15 mouse cellular contexts compared by ENCODE assay signal in the genomic region with DNA sequence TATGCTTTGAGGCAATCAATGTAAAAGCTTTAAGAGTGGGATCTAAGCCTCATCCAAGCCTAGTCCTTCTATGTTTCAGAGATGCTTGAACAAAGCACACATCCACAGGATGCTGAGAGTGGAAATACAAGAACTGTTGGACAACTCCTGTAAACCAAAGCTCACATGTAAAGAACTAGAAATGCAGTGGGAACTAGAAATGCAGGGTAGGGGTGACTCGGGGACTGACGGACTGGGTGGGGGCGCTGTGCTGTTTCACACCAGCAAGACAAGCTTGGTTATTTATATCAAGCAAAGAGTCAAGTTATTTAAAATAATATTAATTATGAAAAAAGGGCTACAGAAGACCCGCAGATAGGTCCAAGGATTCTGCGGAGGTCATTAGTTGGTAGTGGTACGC.
DNase-seq lines count a peak whose midpoint lies in the region; ATAC-seq lines count a peak whose summit lies in the region.
"Had no signal": no experiment of that assay in that cellular context is flagged by ENCODE, and none has a peak within 500 bp of the region (broad histone marks: within the 10 kb centered on the region; RNA-seq: fewer than 3 reads in every experiment).

No protein-coding gene starts in this region.

- H3K9me3 ChIP-seq in lung, embryonic 15.5 days, result no peaks in the 10 kb centered on the region
- H3K9me3 ChIP-seq in limb, embryonic 10.5 days (replicated peaks), result no peaks in the 10 kb centered on the region
- H3K9me3 ChIP-seq in hindbrain, embryonic 13.5 days, result no peaks in the 10 kb centered on the region

- no peak overlapping the region for H3K9ac ChIP-seq in lung, embryonic 15.5 days
- H3K9ac ChIP-seq in hindbrain, embryonic 13.5 days, result no peak overlapping the region
- H3K9ac ChIP-seq: heart, embryonic 12.5 days had no signal

- peaks cover 25% of the 10 kb centered on the region for H3K4me1 ChIP-seq in lung, embryonic 15.5 days
- H3K4me1 ChIP-seq in limb, embryonic 10.5 days, result peaks cover 5% of the 10 kb centered on the region
- no peaks in the 10 kb centered on the region for H3K4me1 ChIP-seq in hindbrain, embryonic 13.5 days (replicated peaks)

- no peak for ATAC-seq in lung, embryonic 15.5 days (ENCODE audit: borderline replicate concordance, extremely low read depth, low FRiP score, low TSS enrichment)
- no peak for ATAC-seq in hindbrain, embryonic 13.5 days (ENCODE audit: low FRiP score)
- ATAC-seq: hindbrain, postnatal 0 days had no signal

- peak overlapping the region; percentile 27; the same call in 1 of the 2 replicates for H3K4me2 ChIP-seq in lung, embryonic 15.5 days
- no peak overlapping the region for H3K4me2 ChIP-seq in hindbrain, embryonic 13.5 days
- H3K4me2 ChIP-seq: heart, embryonic 12.5 days had no signal

- no peaks in the 10 kb centered on the region for H3K27me3 ChIP-seq in lung, embryonic 15.5 days
- H3K27me3 ChIP-seq in limb, embryonic 10.5 days (ENCODE audit: low read depth, poor library complexity, severe bottlenecking), result no peaks in the 10 kb centered on the region
- no peaks in the 10 kb centered on the region for H3K27me3 ChIP-seq in hindbrain, embryonic 13.5 days
- H3K27me3 ChIP-seq: heart, embryonic 12.5 days; megakaryocyte, embryonic 14.5 days had no signal

- H3K4me3 ChIP-seq in lung, embryonic 15.5 days, result no peak overlapping the region
- no peak overlapping the region for H3K4me3 ChIP-seq in limb, embryonic 10.5 days
- no peak overlapping the region for H3K4me3 ChIP-seq in hindbrain, embryonic 13.5 days
- H3K4me3 ChIP-seq: forebrain, embryonic 10.5 days; gastrocnemius, adult 2 months; heart, embryonic 12.5 days had no signal

- no peaks in the 10 kb centered on the region for H3K36me3 ChIP-seq in lung, embryonic 15.5 days
- no peaks in the 10 kb centered on the region for H3K36me3 ChIP-seq in limb, embryonic 10.5 days
- H3K36me3 ChIP-seq in hindbrain, embryonic 13.5 days, result no peaks in the 10 kb centered on the region
- H3K36me3 ChIP-seq: forebrain, embryonic 10.5 days; heart, embryonic 12.5 days had no signal

- WGBS in lung, embryonic 15.5 days, result 76% methylated on average over 6 of the region's 6 CpGs
- 98% methylated on average over 6 of the region's 6 CpGs for WGBS in limb, embryonic 10.5 days
- 96% methylated on average over 6 of the region's 6 CpGs for WGBS in hindbrain, embryonic 13.5 days

- peak overlapping the region; percentile 51 for H3K27ac ChIP-seq in lung, embryonic 15.5 days
- 0 out of 2 replicates have a peak overlapping the region, but pooled peaks have one; percentile 50 for H3K27ac ChIP-seq in limb, embryonic 10.5 days
- no peak overlapping the region for H3K27ac ChIP-seq in hindbrain, embryonic 13.5 days
- H3K27ac ChIP-seq: forebrain, embryonic 10.5 days; gastrocnemius, adult 2 months; hindbrain, postnatal 0 days had no signal

- no peak for DNase-seq in lung, postnatal 4 days
- DNase-seq in CD4-positive helper T cell, adult 2 months (ENCODE audit: low read depth, low spot score), result peak; percentile 59
- DNase-seq in CD4-positive, CD25-positive, alpha-beta regulatory T cell, adult 2 months (ENCODE audit: low read depth, low spot score), result peak; percentile 62
- no peak for DNase-seq in limb, embryonic 10.5 days (ENCODE audit: low spot score)
- DNase-seq in cerebellum, adult 11 months, result no peak
- DNase-seq: cerebellum, adult 18-20 months; cerebellum, postnatal 36 days; midbrain, embryonic 14.5 days had no signal

Comparison
In these comparisons a context has a peak if more than half of its experiments do, and no peak if none do; other contexts are left out.
1. DNase-seq: peak in CD4-positive helper T cell, adult 2 months (single experiment) and CD4-positive, CD25-positive, alpha-beta regulatory T cell, adult 2 months (single experiment); none in lung, postnatal 4 days (0 of 2), limb, embryonic 10.5 days (single experiment) and cerebellum, adult 11 months (single experiment).